Mouse (Mus musculus) adrenal gland, postnatal 14 days (tissue): ENCODE results near the gene Klrk1. TPM values are rescaled to one million over a fixed set of nuclear protein-coding genes. Genes with fewer than 3 reads are reported as not detected.
A peak's percentile ranks its signal among the peaks of the same experiment; 100 is the strongest.
"Not testable (repeated sequence)": the region's sequence is repeated elsewhere in the genome, so short reads cannot be mapped to it uniquely, and the experiment has no call there.

Experiments
- DNase-seq: peaks from one replicate; pipeline ENCODE4 v3.0.0; 2021; ENCODE audit warnings: mixed read lengths
- long read RNA-seq, 2 experiments: library from polyadenylated mRNA; stranded (forward); transcript quantifications; one replicate each; pipeline ENCODE4 v2.0.0; 2021
- total RNA-seq: library from RNA; stranded (reverse); gene quantifications from 2 replicates; pipeline ENCODE4 v1.2.3, GENCODE M21; 2021

The Klrk1 gene
- 1.5 TPM in 1 of 2 replicates, not detected in the other for total RNA-seq
- long read RNA-seq, experiment 1, result 0 reads
- long read RNA-seq, experiment 2, result 0 reads

GRCm38 (mm10) chr6:129623735-129624134, at the start of gene Klrk1:
Gene Klrk1, minus strand, starts transcription at chr6:129623864.
- no peak for DNase-seq

- DNase-seq, result not testable (repeated sequence)
Observed at GRCm38 (mm10) chr6:129661301-129661700, 37.6 kb upstream of the Klrk1 start.

- not testable (repeated sequence) for DNase-seq
Observed at GRCm38 (mm10) chr6:129660589-129660988, 36.9 kb upstream of the Klrk1 start, which contains the start of gene Klrc2. Gene Klrc2, minus strand, starts transcription at chr6:129660689.

- DNase-seq, result not testable (repeated sequence)
Observed at GRCm38 (mm10) chr6:129644054-129644453, 20.4 kb upstream of the Klrk1 start.

GRCm38 (mm10) chr6:129643237-129643636, 19.6 kb upstream of the Klrk1 start, which contains the start of gene Klrc3:
Gene Klrc3, minus strand, starts transcription at chr6:129643337.
- not testable (repeated sequence) for DNase-seq

GRCm38 (mm10) chr6:129631046-129631445, 7.4 kb upstream of the Klrk1 start:
- DNase-seq, result not testable (repeated sequence)

GRCm38 (mm10) chr6:129608372-129608771, 15.3 kb downstream of the Klrk1 start:
- no peak for DNase-seq

GRCm38 (mm10) chr6:129591508-129591907, 32.2 kb downstream of the Klrk1 start, which contains the start of gene Klrd1:
Gene Klrd1, plus strand, starts transcription at chr6:129591782.
- DNase-seq, result no peak

- DNase-seq, result no peak
Observed at GRCm38 (mm10) chr6:129583014-129583413, 40.6 kb downstream of the Klrk1 start.

- no peak for DNase-seq
Observed at GRCm38 (mm10) chr6:129581896-129582295, 41.8 kb downstream of the Klrk1 start.

GRCm38 (mm10) chr6:129581274-129581673, 42.4 kb downstream of the Klrk1 start:
- DNase-seq, result peak; percentile 8

GRCm38 (mm10) chr6:129577605-129578004, 46.1 kb downstream of the Klrk1 start, which contains the start of gene Klre1:
Gene Klre1, plus strand, starts transcription at chr6:129577905.
- no peak for DNase-seq

GRCm38 (mm10) chr6:129575315-129575714, 48.3 kb downstream of the Klrk1 start:
- no peak for DNase-seq

GRCm38 (mm10) chr6:129565257-129565656, 58.4 kb downstream of the Klrk1 start:
- no peak for DNase-seq

Other genes with a start within 250 kb of the Klrk1 start
- 0.26 TPM in 1 of 2 replicates, not detected in the other for gene Clec12b, start 238.0 kb downstream of the Klrk1 start, total RNA-seq
- gene Clec1b, start 226.6 kb downstream of the Klrk1 start, total RNA-seq, result 2.4 and 3.1 TPM in 2 replicates
- gene Clec9a, start 215.0 kb downstream of the Klrk1 start, total RNA-seq, result 0.82 and 1.4 TPM in 2 replicates
- 7.9 and 14.0 TPM in 2 replicates for gene Clec1a, start 171.9 kb downstream of the Klrk1 start, total RNA-seq
- 1.1 TPM in 1 of 2 replicates, not detected in the other for gene Olr1, start 116.7 kb downstream of the Klrk1 start, total RNA-seq
- gene Tmem52b, start 111.3 kb downstream of the Klrk1 start, total RNA-seq, result not detected in 2 replicates
- 216 and 263 TPM in 2 replicates for gene Gabarapl1, start 90.7 kb downstream of the Klrk1 start, total RNA-seq
- gene Klre1, start 46.0 kb downstream of the Klrk1 start, total RNA-seq, result not detected in 2 replicates
- 3.0 TPM in 1 of 2 replicates, not detected in the other for gene Klrd1, start 32.1 kb downstream of the Klrk1 start, total RNA-seq
- not detected in 2 replicates for gene Klrc3, start 19.5 kb upstream of the Klrk1 start, total RNA-seq
- gene Klrc2, start 36.8 kb upstream of the Klrk1 start, total RNA-seq, result not detected in 2 replicates
- not detected in 2 replicates for gene Klrc1, start 55.1 kb upstream of the Klrk1 start, total RNA-seq
- not detected in 2 replicates for gene Klri1, start 93.3 kb upstream of the Klrk1 start, total RNA-seq
- not detected in 2 replicates for gene Klri2, start 116.6 kb upstream of the Klrk1 start, total RNA-seq
- gene Gm156, start 160.4 kb upstream of the Klrk1 start, total RNA-seq, result not detected in 2 replicates
- not detected in 2 replicates for gene Gm17631, start 238.8 kb upstream of the Klrk1 start, total RNA-seq